Mouse (Mus musculus): ENCODE data around the gene Glyr1. TPM values are rescaled to one million over a fixed set of nuclear protein-coding genes. Genes with fewer than 3 reads are reported as not detected.

Glyr1 gene
- total RNA-seq, 2 experiments from 2014 or later = 57.2 to 65.9 TPM

DNA sequence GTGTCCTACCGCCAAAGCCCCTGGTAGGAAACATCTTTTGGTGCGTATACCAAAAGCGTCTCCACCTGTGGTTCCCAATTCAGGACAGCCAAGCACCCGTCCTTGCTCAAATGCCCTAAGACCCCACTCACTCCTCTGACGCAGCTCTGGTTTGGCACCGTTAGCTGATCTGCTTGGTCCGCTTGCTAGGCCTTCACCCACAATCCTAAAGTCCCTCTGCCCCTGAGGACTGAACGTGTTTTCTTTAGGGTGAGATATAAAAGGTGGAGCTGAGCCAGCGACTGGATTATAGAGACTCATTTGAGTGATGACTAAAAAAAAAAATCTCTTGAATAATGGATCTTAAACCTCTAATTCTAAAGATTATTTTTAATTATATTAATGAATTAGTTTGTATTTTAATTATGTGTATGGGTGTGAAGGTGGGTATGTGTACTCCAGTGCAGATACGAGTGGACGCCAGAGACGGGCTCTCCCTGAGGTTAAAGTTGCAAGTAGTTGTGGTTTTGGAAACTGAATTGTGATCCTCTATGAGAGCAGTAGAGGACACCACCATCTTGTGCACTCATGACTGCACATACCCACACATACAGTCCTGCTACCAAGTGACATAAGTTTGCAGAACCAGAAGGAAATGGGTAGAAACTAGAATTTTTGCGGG is 84.8 kb downstream of the Glyr1 start:
- no peak for DNase-seq (ENCODE audit: low spot score in 2 of 2)

Other genes starting within 250 kb of the Glyr1 start
- gene 4930562C15Rik, start 214.4 kb downstream of the Glyr1 start, total RNA-seq (2021) = not detected
- 10 to 100 TPM; 32.3 to 32.8 TPM for gene Ubald1, start 169.5 kb downstream of the Glyr1 start, total RNA-seq (2021)
- 10 to 100 TPM; 87.3 to 91.8 TPM for gene Mgrn1, start 163.6 kb downstream of the Glyr1 start, total RNA-seq (2021)
- gene Nudt16l1, start 111.1 kb downstream of the Glyr1 start, total RNA-seq (2021) = 10 to 100 TPM; 51.5 to 57.6 TPM
- 10 to 100 TPM; 25.9 to 27.9 TPM for gene Anks3, start 85.7 kb downstream of the Glyr1 start, total RNA-seq (2021)
- gene Sept12, start 52.0 kb downstream of the Glyr1 start, total RNA-seq (2021) = not detected
- gene Smim22, start 42.6 kb downstream of the Glyr1 start, total RNA-seq (2021) = not detected
- 10 to 100 TPM; 15.8 to 19.1 TPM for gene Rogdi, start 36.3 kb downstream of the Glyr1 start, total RNA-seq (2021)
- gene Ubn1, start 194 bp upstream of the Glyr1 start, total RNA-seq (2021) = 10 to 100 TPM; 39.5 to 42.2 TPM
- gene Ppl, start 82.6 kb upstream of the Glyr1 start, total RNA-seq (2021) = under 1 TPM; 0.42 to 0.44 TPM
- 1 to 10 TPM; 5.7 to 7.3 TPM for gene Sec14l5, start 97.2 kb upstream of the Glyr1 start, total RNA-seq (2021)
- gene Nagpa, start 154.1 kb upstream of the Glyr1 start, total RNA-seq (2021) = 10 to 100 TPM in 1 of 2 experiments, 1 to 10 TPM in 1; 7.6 to 10.5 TPM
- 1 to 10 TPM; 8.1 to 8.2 TPM for gene AU021092, start 172.4 kb upstream of the Glyr1 start, total RNA-seq (2021)
- 10 to 100 TPM; 17.0 to 17.6 TPM for gene Alg1, start 183.8 kb upstream of the Glyr1 start, total RNA-seq (2021)
- gene Eef2kmt, start 206.1 kb upstream of the Glyr1 start, total RNA-seq (2021) = 10 to 100 TPM; 17.1 to 18.1 TPM